Mouse (Mus musculus): ENCODE results near the gene Tsc2.
A peak's percentile ranks its signal among the peaks of the same experiment; 100 is the strongest.

The Tsc2 gene

DNA sequence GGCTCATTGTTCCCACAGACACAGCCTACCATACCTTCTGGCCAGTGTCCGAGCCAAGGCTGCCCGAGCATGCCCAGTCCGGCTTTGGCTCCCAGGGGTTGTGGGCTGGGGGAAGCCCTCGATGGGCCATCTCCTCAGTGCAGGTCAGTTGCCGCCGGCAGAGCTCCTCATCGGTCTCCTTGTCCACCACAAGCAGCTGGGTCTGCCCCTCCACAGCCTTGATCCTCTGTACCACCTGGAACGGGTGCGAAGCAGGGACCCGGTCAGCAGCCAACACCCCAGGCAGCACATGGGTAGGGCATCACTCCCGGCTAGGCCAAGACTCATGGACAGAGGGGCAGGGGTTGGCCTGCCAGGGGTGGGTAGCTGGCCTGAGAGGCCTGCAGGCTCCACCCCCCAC, 15.1 kb upstream of the Tsc2 start:
- no peak for DNase-seq (ENCODE audit: low read depth in 2 of 2, low spot score in 2 of 2)

GRCm38 (mm10) chr17:24646381-24646780, 14.0 kb upstream of the Tsc2 start:
- DNase-seq (ENCODE audit: low read depth in 2 of 2, low spot score in 2 of 2) = no peak

- DNase-seq (ENCODE audit: low read depth in 2 of 2, low spot score in 2 of 2) = no peak
Measured at GRCm38 (mm10) chr17:24645916-24646315, 13.5 kb upstream of the Tsc2 start.

DNA sequence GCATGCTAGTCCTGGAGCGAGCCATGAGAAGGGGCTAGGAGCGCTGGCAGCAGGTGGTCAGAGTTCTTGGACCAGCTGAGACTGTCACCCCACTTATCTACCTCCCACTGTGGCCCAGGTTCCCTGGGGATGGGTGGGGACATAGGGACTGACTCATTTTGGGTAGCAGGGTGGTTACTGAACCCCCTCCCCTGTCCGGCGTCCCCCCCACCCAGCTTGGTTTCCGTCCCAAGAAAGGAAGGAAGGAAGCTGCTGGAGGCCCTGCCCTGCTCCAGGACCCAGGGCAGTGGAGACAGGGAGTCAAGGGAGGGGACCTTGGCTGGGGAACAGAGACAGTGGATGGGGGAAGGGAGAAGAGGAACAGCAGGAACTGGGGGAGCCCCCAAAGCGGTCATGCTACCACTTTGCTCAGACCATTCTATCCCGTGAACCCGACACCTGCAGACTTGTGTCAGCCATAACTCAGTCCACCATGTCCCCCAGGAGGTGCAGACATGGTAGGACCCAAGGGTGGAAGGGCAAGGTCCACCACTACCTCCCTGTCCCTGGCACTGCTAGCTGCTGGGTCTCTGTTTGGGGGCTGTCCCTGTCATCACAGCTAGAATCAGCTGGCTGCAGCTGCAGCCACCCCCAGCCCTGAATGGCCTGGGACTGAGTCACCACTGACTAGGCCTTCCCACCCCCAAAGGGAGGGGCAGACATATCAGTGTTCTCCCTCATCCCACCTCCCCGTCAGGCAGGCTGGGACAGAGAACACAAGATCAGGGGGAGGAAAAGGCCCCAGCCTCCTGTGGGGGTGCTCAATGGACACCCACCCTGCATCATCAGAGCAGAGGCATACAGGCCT, 12.7 kb upstream of the Tsc2 start:
- no peak for DNase-seq (ENCODE audit: low read depth in 2 of 2, low spot score in 2 of 2)

- DNase-seq (ENCODE audit: low read depth in 2 of 2, low spot score in 2 of 2) = no peak
Measured at GRCm38 (mm10) chr17:24644030-24644715, 11.7 kb upstream of the Tsc2 start.

DNA sequence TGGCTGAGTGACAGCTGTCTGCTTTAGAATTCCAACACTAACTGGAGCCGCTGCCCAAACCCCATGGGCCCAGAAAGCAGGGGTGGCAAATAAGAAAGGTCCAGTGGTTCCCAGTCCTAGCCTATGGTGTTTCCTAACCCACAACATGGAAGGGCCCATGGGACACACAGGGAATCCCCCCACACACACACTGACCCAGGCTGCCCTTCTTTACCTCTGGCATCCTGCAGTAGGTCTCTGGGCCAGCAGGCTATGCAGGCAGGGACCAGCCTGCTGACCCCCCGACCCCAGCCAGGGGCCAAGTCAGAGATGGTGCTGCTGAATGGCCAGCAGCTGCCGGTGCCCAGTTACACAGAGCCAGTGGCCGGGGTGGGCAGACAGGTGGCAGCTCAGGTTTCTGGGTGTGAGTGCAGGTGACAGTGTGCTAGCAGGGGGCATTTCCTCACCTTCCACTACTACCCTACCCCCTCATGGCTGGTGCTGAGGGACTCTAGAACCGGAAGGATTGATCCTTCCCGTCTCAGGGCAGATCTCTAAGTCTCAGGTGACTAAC, 10.4 kb upstream of the Tsc2 start:
- no peak for DNase-seq (ENCODE audit: low read depth in 2 of 2, low spot score in 2 of 2)

DNA sequence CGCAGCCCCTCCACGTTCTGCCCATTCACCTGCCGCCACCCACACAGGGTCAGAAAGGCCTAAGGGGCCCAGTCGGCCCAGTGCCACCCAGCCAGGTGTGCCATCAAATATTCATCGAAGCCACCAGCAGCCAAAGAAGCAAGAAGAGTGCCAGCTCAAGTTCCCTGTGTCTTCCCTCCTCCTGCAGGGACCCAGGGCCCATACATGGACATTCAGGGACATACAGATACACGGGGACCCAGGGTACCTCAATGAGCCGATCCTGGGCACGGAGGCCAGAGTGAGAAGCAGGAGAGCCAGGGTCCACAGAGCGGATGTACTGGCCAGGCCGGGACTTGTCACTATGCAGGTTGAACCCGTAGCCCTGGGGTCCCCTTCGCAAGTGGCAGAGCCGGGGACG, 9.5 kb upstream of the Tsc2 start:
- no peak for DNase-seq (ENCODE audit: low read depth in 2 of 2, low spot score in 2 of 2)

DNA sequence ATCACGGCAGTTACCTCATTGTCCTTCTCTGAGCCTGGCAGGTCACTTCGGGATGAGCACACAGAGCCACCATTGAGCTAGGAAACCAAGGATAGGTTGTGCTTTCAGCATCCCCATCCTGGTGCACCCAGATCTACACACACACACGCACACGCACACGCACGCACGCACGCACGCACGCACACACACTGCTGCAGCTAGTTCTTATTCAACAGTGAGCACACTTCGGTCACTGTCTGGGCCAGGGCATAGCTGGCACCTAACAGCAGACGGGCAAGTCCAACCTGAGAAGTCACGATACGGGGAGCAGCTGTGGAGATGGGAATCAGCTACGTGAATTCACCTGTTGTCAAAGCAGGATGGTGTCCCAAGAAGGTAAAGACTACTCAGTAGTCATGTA, 8.2 kb upstream of the Tsc2 start:
- no peak for DNase-seq (ENCODE audit: low read depth in 2 of 2, low spot score in 2 of 2)

GRCm38 (mm10) chr17:24640119-24640518, 7.7 kb upstream of the Tsc2 start:
- no peak for DNase-seq (ENCODE audit: low read depth in 2 of 2, low spot score in 2 of 2)

- DNase-seq (ENCODE audit: low read depth in 2 of 2, low spot score in 2 of 2) = no peak
Measured at GRCm38 (mm10) chr17:24639571-24639988, 7.2 kb upstream of the Tsc2 start.

DNA sequence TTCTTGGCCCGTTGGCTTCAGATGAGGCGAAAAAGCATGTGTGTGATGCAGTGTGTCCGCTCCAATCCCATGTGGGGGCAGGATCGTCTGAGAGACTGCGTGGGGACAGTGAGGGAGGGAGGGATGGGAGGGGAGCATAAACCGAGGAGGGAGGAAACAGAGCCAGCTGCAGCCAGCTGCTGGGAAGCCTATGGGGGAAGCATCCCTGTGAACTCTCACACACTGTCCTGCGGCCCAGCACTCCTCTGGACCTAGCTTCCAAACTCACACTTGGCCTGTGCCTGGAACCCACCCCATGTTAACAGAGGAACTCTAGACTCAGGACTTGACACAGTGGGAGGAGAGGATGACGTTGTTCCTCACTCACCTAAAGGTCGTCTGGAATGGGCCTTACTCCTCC, 6.4 kb upstream of the Tsc2 start:
- no peak for DNase-seq (ENCODE audit: low read depth in 2 of 2, low spot score in 2 of 2)

GRCm38 (mm10) chr17:24638214-24638613, 5.8 kb upstream of the Tsc2 start:
- DNase-seq (ENCODE audit: low read depth in 2 of 2, low spot score in 2 of 2) = no peak

- no peak for DNase-seq (ENCODE audit: low read depth in 2 of 2, low spot score in 2 of 2)
Measured at GRCm38 (mm10) chr17:24636781-24637481, 4.5 kb upstream of the Tsc2 start.

- DNase-seq (ENCODE audit: low read depth in 2 of 2, low spot score in 2 of 2) = no peak
Measured at GRCm38 (mm10) chr17:24635694-24636093, 3.3 kb upstream of the Tsc2 start.

GRCm38 (mm10) chr17:24635024-24635423, 2.6 kb upstream of the Tsc2 start:
- no peak for DNase-seq (ENCODE audit: low read depth in 2 of 2, low spot score in 2 of 2)

DNA sequence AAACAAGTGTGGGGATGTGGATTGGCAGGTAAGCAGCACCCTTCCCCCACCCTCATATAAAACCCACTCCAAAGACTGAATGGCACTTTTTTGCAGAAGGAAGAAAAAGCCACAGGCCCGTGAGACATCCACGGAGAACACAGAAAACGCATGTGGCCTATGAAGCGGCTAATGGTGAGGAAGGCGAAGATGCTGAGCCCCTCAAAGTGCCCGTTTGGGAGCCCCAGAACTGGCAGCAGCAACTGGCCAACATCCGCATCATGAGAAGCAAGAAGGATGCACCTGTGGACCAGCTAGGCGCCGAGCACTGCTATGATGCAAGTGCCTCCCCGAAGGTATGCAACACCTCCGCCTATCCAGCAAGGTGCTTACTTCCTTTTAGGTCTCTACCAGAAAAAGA, 1.4 kb upstream of the Tsc2 start:
- DNase-seq (ENCODE audit: low read depth in 2 of 2, low spot score in 2 of 2) = no peak

DNA sequence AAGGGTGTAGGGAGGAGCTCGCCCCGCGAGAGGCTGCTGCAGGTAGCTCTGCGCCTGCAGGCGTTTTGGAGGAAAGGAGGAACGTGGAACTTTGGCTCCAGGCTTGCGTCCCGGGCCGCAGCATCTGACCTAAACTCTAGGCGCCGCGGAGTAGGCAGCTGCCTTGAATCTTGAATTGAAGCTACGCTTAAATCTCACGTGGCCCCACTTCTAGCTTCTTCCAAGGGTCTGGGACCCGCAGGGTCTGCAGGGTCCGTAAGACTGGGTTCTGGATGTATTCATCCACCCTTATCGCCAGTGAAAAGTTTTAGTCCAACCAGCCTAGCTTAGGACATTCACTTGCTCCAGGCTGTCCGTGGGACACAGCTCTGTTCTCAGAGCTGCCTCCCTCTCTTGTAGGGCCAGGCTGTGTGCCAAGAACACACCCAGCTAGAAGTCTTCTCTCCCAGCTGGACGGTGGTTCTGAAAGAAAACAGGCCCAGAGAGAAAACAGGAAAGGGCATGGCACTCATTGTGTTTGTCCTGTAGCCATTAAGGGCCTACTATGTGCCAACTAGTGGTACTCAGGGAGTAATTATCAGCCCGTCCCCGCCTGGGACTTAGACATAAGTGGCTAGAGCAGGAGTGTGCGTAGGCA, 501 bp upstream of the Tsc2 start:
- DNase-seq (ENCODE audit: low read depth in 2 of 2, low spot score in 2 of 2) = no peak

- no peak for DNase-seq (ENCODE audit: low read depth in 2 of 2, low spot score in 2 of 2)
Measured at GRCm38 (mm10) chr17:24630072-24630471, 2.4 kb downstream of the Tsc2 start.

GRCm38 (mm10) chr17:24628646-24629045, 3.8 kb downstream of the Tsc2 start:
- DNase-seq (ENCODE audit: low read depth in 2 of 2, low spot score in 2 of 2) = peak; percentile 73 to 78

GRCm38 (mm10) chr17:24625472-24625871, 7.0 kb downstream of the Tsc2 start:
- DNase-seq (ENCODE audit: low read depth in 2 of 2, low spot score in 2 of 2) = no peak

- DNase-seq (ENCODE audit: low read depth in 2 of 2, low spot score in 2 of 2) = no peak
Measured at GRCm38 (mm10) chr17:24617561-24618194, 14.8 kb downstream of the Tsc2 start.

Data from CD8-positive naive resting alpha-beta T cell, adult 2 months (primary cell).